Mouse (Mus musculus): ENCODE data around the gene Aagab.

DNA sequence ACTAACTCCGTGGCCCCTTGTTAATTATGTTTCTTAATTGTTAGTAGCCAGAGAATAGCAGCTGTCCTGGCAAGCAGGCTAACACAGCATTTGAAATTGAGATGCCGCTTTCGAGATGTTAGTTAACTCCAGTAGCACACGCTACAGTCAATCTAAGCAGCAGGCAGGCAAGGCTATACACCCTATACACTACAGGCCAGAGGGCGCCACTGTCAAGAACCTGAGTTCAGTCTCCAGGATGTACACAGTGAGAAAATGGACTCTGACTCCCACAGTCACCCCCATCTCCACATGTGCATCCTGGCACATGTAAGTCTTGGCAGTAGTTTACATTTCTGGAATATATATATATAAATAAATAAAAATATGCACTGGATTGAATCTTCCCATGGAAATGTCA, 22.8 kb upstream of the Aagab start:
- TF ChIP-seq CTCF (IDR thresholded peaks at IDR 0.05; ENCODE audit: borderline replicate concordance, control insufficient read depth, extremely low read depth, insufficient read depth, low read length, poor library complexity) (no peak), POLR2A (IDR thresholded peaks at IDR 0.05; ENCODE audit: control insufficient read depth, extremely low read depth, insufficient read depth, low read length, poor library complexity) (no peak)
